In genomic region chr10:39639783-39640182, GRCm38 (mm10) we compare ENCODE assay signal across 13 mouse cellular contexts. TPM values are rescaled to one million over a fixed set of nuclear protein-coding genes. Genes with fewer than 3 reads are reported as not detected.
A peak's percentile ranks its signal among the peaks of the same experiment; 100 is the strongest.
DNase-seq lines count a peak whose midpoint lies in the region; ATAC-seq and TF ChIP-seq lines count a peak whose summit lies in the region.
"Had no signal": no experiment of that assay in that cellular context is flagged by ENCODE, and none has a peak within 500 bp of the region (broad histone marks: within the 10 kb centered on the region; RNA-seq: fewer than 3 reads in every experiment).

No protein-coding gene starts in this region.

- no peaks in the 10 kb centered on the region for H3K79me3 ChIP-seq in C2C12 (ENCODE audit: low read depth)

- TF ChIP-seq CTCF in intestine, postnatal 0 days (IDR thresholded peaks at IDR 0.05; ENCODE audit: low read depth): no peak
- no peak for TF ChIP-seq CTCF in C2C12 (IDR thresholded peaks at IDR 0.05; ENCODE audit: control insufficient read depth, insufficient read depth, insufficient read length)

- no peak overlapping the region for H3K4me2 ChIP-seq in intestine, postnatal 0 days (replicated peaks; ENCODE audit: low read depth)
- no peak overlapping the region for H3K4me2 ChIP-seq in intestine, embryonic 15.5 days (replicated peaks)
- H3K4me2 ChIP-seq: forebrain, embryonic 12.5 days had no signal

- H3K79me2 ChIP-seq in C2C12 (ENCODE audit: control insufficient read depth, insufficient read depth): no peaks in the 10 kb centered on the region

- H3K9ac ChIP-seq in intestine, postnatal 0 days (ENCODE audit: low read depth, low read length): no peak overlapping the region
- H3K9ac ChIP-seq in intestine, embryonic 15.5 days: no peak overlapping the region
- H3K9ac ChIP-seq: forebrain, embryonic 12.5 days had no signal

- H3K4me1 ChIP-seq in intestine, postnatal 0 days (replicated peaks; ENCODE audit: control insufficient read depth, insufficient read depth, low read length): no peaks in the 10 kb centered on the region
- peaks cover 6% of the 10 kb centered on the region for H3K4me1 ChIP-seq in intestine, embryonic 15.5 days (replicated peaks)

- DNase-seq in adipocyte (ENCODE audit: low spot score): peak; percentile 87
- DNase-seq in lung, postnatal 36 days: peak; percentile 45
- no peak for DNase-seq in embryo, embryonic 11 days
- DNase-seq: cerebellum, postnatal 25 days; gastrocnemius, postnatal 25 days; heart, postnatal 10 days; layer of hippocampus, adult 9-11 months; right cerebral cortex, postnatal 14 days had no signal

- no peak for ATAC-seq in intestine, postnatal 0 days
- no peak for ATAC-seq in intestine, embryonic 15.5 days
- no peak for ATAC-seq in inflammation-experienced regulatory T-cells, adult 6 months

- peaks cover 72% of the 10 kb centered on the region for H3K36me3 ChIP-seq in intestine, postnatal 0 days (ENCODE audit: control insufficient read depth, insufficient read depth)
- H3K36me3 ChIP-seq in intestine, embryonic 15.5 days: peaks cover 18% of the 10 kb centered on the region
- H3K36me3 ChIP-seq in C2C12 (ENCODE audit: control insufficient read depth, insufficient read depth): no peaks in the 10 kb centered on the region

- H3ac ChIP-seq in C2C12 (ENCODE audit: control insufficient read depth, insufficient read length, low read depth): no peak overlapping the region

- peak overlapping the region; percentile 1; the same call in 1 of the 2 replicates for H3K27ac ChIP-seq in intestine, postnatal 0 days (ENCODE audit: low read depth, low read length)
- no peak overlapping the region for H3K27ac ChIP-seq in intestine, embryonic 15.5 days
- H3K27ac ChIP-seq: forebrain, embryonic 12.5 days had no signal

- no peaks in the 10 kb centered on the region for H3K27me3 ChIP-seq in intestine, postnatal 0 days (replicated peaks; ENCODE audit: control insufficient read depth, insufficient read depth, low read length)
- no peaks in the 10 kb centered on the region for H3K27me3 ChIP-seq in intestine, embryonic 15.5 days (replicated peaks)
- no peaks in the 10 kb centered on the region for H3K27me3 ChIP-seq in C2C12 (ENCODE audit: control insufficient read depth, insufficient read depth, insufficient read length)
- H3K27me3 ChIP-seq: forebrain, embryonic 12.5 days had no signal

- H3K4me3 ChIP-seq in intestine, postnatal 0 days (ENCODE audit: low read depth, low read length): no peak overlapping the region
- H3K4me3 ChIP-seq in intestine, embryonic 15.5 days (replicated peaks): no peak overlapping the region
- H3K4me3 ChIP-seq in C2C12 (ENCODE audit: insufficient read depth, poor library complexity, severe bottlenecking): no peak overlapping the region
- H3K4me3 ChIP-seq: forebrain, embryonic 12.5 days had no signal

- H3K9me3 ChIP-seq in intestine, postnatal 0 days (ENCODE audit: control insufficient read depth): no peaks in the 10 kb centered on the region
- H3K9me3 ChIP-seq in intestine, embryonic 15.5 days: no peaks in the 10 kb centered on the region
- H3K9me3 ChIP-seq: forebrain, embryonic 12.5 days had no signal

- 68% methylated on average over 5 of the region's 5 CpGs for WGBS in intestine, postnatal 0 days
- WGBS in intestine, embryonic 15.5 days: 80% methylated on average over 5 of the region's 5 CpGs

TF ChIP-seq in C2C12, 6 proteins besides CTCF, POLR2A, EP300 and RAD21:
- peak; percentile 18 for TF ChIP-seq CEBPB (IDR thresholded peaks at IDR 0.05; ENCODE audit: low read depth)
- no peak for TF ChIP-seq MAX (IDR thresholded peaks at IDR 0.05)

RNA-seq across cellular contexts. Expression of gene Traf3ip2, which starts 27.0 kb away (rescaled TPM):
- polyA plus RNA-seq in intestine, postnatal 0 days (2015; fragmentation: Nextera tagmentation; extraction: Ambion mirVana): 25.3 and 27.8 TPM in 2 replicates
- 25.8 and 29.4 TPM in 2 replicates for polyA plus RNA-seq in intestine, embryonic 15.5 days (2015; fragmentation: Nextera tagmentation; extraction: Ambion mirVana)
- polyA plus RNA-seq in C2C12 (2012; fragmentation: generic; extraction: Trizol): 2.9 TPM
- polyA plus RNA-seq in inflammation-experienced regulatory T-cells, adult 6 months (2017; shearing (Covaris generic)): 10 to 100 TPM; 29.5 to 48.1 (median 47.8) TPM
